Mouse (Mus musculus): ENCODE measurements around the gene Heatr9. TPM values are rescaled to one million over a fixed set of nuclear protein-coding genes. Genes with fewer than 3 reads are reported as not detected.
"Not testable (repeated sequence)": the region's sequence is repeated elsewhere in the genome, so short reads cannot be mapped to it uniquely, and the experiment has no call there.

Gene Heatr9
- polyA plus RNA-seq, 1 experiment, result not detected

DNA sequence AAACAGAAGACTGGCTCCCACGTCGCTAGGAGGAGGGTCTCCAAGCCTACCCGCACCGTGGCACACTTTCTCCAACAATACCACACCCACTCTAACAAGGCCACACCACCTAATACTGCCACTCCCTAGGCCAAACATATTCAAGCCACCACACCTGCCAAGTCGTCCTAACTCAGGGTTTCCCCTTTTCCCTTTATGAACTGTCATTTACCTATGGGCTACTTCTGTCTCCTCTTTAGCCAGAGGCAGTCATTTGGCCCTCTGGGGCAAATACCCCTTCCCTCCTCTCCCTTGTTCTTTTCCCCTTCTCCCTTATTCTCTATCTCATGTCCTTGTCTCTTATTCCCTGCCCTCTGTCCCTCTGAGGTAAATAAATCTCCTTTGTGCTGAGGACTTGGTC is 29.7 kb upstream of the Heatr9 start:
- TF ChIP-seq CEBPB (IDR thresholded peaks at IDR 0.05; ENCODE audit: low read depth) (no peak), MYOD1 (IDR thresholded peaks at IDR 0.05; ENCODE audit: control insufficient read depth, insufficient read length, low read depth) (no peak), MAX (IDR thresholded peaks at IDR 0.05) (no peak)

GRCm38 (mm10) chr11:83551037-83551436 is 29.1 kb upstream of the Heatr9 start:
- H3K79me3 ChIP-seq (ENCODE audit: low read depth); H3K4me3 ChIP-seq (ENCODE audit: insufficient read depth, poor library complexity, severe bottlenecking); H3K79me2 ChIP-seq (ENCODE audit: control insufficient read depth, insufficient read depth); H3ac ChIP-seq (ENCODE audit: control insufficient read depth, insufficient read length, low read depth); H3K27me3 ChIP-seq (ENCODE audit: control insufficient read depth, insufficient read depth, insufficient read length); H3K36me3 ChIP-seq (ENCODE audit: control insufficient read depth, insufficient read depth): not testable (repeated sequence)

More for the DNA sequence above, 29.7 kb upstream of the Heatr9 start:
- no peak overlapping the region for H3ac ChIP-seq (ENCODE audit: control insufficient read depth, insufficient read length, low read depth)
- H3K27me3 ChIP-seq (ENCODE audit: control insufficient read depth, insufficient read depth, insufficient read length), result no peaks in the 10 kb centered on the region
- H3K79me2 ChIP-seq (ENCODE audit: control insufficient read depth, insufficient read depth), result no peaks in the 10 kb centered on the region
- no peak overlapping the region for H3K4me3 ChIP-seq (ENCODE audit: insufficient read depth, poor library complexity, severe bottlenecking)
- no peaks in the 10 kb centered on the region for H3K79me3 ChIP-seq (ENCODE audit: low read depth)
- H3K36me3 ChIP-seq (ENCODE audit: control insufficient read depth, insufficient read depth), result no peaks in the 10 kb centered on the region

DNA sequence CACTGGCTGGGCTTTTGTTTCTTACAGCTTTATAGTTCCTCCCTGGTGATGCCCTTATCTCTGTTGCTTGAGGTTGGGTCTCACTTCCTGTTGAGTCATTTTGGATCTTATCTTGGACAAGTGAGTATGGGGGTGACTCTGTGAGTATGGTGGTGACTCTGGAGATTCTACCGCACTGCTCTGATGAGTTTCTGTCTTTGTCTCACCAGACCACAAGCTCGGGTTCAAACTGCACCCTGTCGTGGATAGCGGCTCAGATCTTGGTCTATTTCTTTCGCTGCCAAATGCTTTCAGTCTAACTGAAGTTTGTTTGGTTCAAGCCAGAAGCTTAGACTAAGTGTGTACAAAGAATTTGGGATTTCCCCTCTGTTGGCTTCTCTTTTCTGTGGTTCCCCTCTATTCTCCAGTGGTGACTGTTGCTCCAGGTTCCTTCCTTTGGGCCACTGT is 28.2 kb upstream of the Heatr9 start:
- Histone ChIP-seq H3K27me3 (ENCODE audit: control insufficient read depth, insufficient read depth, insufficient read length) (no peaks in the 10 kb centered on the region), H3K36me3 (ENCODE audit: control insufficient read depth, insufficient read depth) (no peaks in the 10 kb centered on the region), H3K79me2 (ENCODE audit: control insufficient read depth, insufficient read depth) (no peaks in the 10 kb centered on the region), H3K4me3 (ENCODE audit: insufficient read depth, poor library complexity, severe bottlenecking) (no peak overlapping the region), H3ac (ENCODE audit: control insufficient read depth, insufficient read length, low read depth) (no peak overlapping the region), H3K79me3 (ENCODE audit: low read depth) (no peaks in the 10 kb centered on the region)
- TF ChIP-seq FOSL1 (IDR thresholded peaks at IDR 0.05; ENCODE audit: insufficient read depth, low read length, poor library complexity, severe bottlenecking), result no peak
- no peak for TF ChIP-seq MAX (IDR thresholded peaks at IDR 0.05)
- TF ChIP-seq CEBPB (IDR thresholded peaks at IDR 0.05; ENCODE audit: low read depth), result no peak
- no peak for TF ChIP-seq CTCF (IDR thresholded peaks at IDR 0.05; ENCODE audit: control insufficient read depth, insufficient read depth, insufficient read length)
- TF ChIP-seq MYOG (IDR thresholded peaks at IDR 0.05; ENCODE audit: control insufficient read depth, extremely low read depth, insufficient read length), result no peak
- TF ChIP-seq MYOD1 (IDR thresholded peaks at IDR 0.05; ENCODE audit: control insufficient read depth, insufficient read length, low read depth), result no peak
- TF ChIP-seq USF1 (IDR thresholded peaks at IDR 0.05; ENCODE audit: low read depth), result no peak

DNA sequence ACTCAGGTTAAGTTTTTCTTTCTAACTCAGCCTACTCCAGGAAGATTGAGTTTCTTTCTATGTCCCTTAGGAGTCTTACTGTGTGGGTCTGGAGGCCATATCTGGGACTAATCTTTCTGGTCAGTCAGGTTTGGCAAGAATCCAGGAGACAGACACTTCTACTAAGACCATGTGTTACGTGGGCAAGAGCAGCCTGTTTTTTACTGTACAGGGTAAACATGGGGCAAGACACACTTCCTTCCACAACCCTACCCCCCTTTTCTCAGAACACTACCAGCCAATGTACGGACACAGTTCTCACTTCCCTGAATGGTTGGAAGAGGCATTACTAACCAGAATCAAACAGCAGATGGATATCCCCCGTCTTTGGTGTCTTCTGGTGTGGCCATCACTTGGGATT is 22.2 kb upstream of the Heatr9 start:
- no peaks in the 10 kb centered on the region for H3K79me2 ChIP-seq (ENCODE audit: control insufficient read depth, insufficient read depth)
- H3K79me3 ChIP-seq (ENCODE audit: low read depth), result no peaks in the 10 kb centered on the region
- no peaks in the 10 kb centered on the region for H3K27me3 ChIP-seq (ENCODE audit: control insufficient read depth, insufficient read depth, insufficient read length)
- TF ChIP-seq USF1 (IDR thresholded peaks at IDR 0.05; ENCODE audit: low read depth) (no peak), MYOD1 (IDR thresholded peaks at IDR 0.05; ENCODE audit: control insufficient read depth, insufficient read length, low read depth) (no peak), FOSL1 (IDR thresholded peaks at IDR 0.05; ENCODE audit: insufficient read depth, low read length, poor library complexity, severe bottlenecking) (no peak), MAX (IDR thresholded peaks at IDR 0.05) (no peak), MYOG (IDR thresholded peaks at IDR 0.05; ENCODE audit: control insufficient read depth, extremely low read depth, insufficient read length) (no peak), CTCF (IDR thresholded peaks at IDR 0.05; ENCODE audit: control insufficient read depth, insufficient read depth, insufficient read length) (no peak), CEBPB (IDR thresholded peaks at IDR 0.05; ENCODE audit: low read depth) (no peak)
- H3K4me3 ChIP-seq (ENCODE audit: insufficient read depth, poor library complexity, severe bottlenecking), result no peak overlapping the region
- H3K36me3 ChIP-seq (ENCODE audit: control insufficient read depth, insufficient read depth), result no peaks in the 10 kb centered on the region
- H3ac ChIP-seq (ENCODE audit: control insufficient read depth, insufficient read length, low read depth), result no peak overlapping the region

DNA sequence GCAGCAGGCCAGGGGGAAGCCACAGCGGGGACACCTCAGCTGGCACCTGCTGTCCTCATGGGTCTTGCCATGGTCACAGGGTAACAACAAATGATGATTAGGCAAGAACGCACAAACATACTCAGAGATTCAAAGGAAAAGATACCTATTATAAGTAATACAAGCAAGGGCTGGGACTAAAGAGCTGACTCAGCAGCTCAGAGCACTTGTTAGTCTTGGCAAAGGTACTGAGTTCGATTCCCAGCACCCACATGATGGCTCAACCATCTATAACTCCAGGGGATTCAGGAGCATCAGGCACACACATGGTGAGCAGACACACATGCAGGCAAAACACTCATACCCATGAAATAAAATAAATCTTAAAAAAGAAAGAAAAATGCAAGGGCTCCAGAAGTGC is 19.4 kb upstream of the Heatr9 start:
- TF ChIP-seq USF1 (IDR thresholded peaks at IDR 0.05; ENCODE audit: low read depth) (no peak), FOSL1 (IDR thresholded peaks at IDR 0.05; ENCODE audit: insufficient read depth, low read length, poor library complexity, severe bottlenecking) (no peak), MAX (IDR thresholded peaks at IDR 0.05) (no peak), MYOD1 (IDR thresholded peaks at IDR 0.05; ENCODE audit: control insufficient read depth, insufficient read length, low read depth) (no peak), CEBPB (IDR thresholded peaks at IDR 0.05; ENCODE audit: low read depth) (no peak), MYOG (IDR thresholded peaks at IDR 0.05; ENCODE audit: control insufficient read depth, extremely low read depth, insufficient read length) (no peak), CTCF (IDR thresholded peaks at IDR 0.05; ENCODE audit: control insufficient read depth, insufficient read depth, insufficient read length) (no peak)
- no peaks in the 10 kb centered on the region for H3K79me3 ChIP-seq (ENCODE audit: low read depth)
- H3K79me2 ChIP-seq (ENCODE audit: control insufficient read depth, insufficient read depth), result no peaks in the 10 kb centered on the region
- H3K4me3 ChIP-seq (ENCODE audit: insufficient read depth, poor library complexity, severe bottlenecking), result no peak overlapping the region
- H3K27me3 ChIP-seq (ENCODE audit: control insufficient read depth, insufficient read depth, insufficient read length), result no peaks in the 10 kb centered on the region
- H3K36me3 ChIP-seq (ENCODE audit: control insufficient read depth, insufficient read depth), result no peaks in the 10 kb centered on the region
- H3ac ChIP-seq (ENCODE audit: control insufficient read depth, insufficient read length, low read depth), result no peak overlapping the region

- Histone ChIP-seq H3K4me3 (ENCODE audit: insufficient read depth, poor library complexity, severe bottlenecking) (no peak overlapping the region), H3K27me3 (ENCODE audit: control insufficient read depth, insufficient read depth, insufficient read length) (no peaks in the 10 kb centered on the region), H3K79me3 (ENCODE audit: low read depth) (no peaks in the 10 kb centered on the region), H3ac (ENCODE audit: control insufficient read depth, insufficient read length, low read depth) (no peak overlapping the region), H3K79me2 (ENCODE audit: control insufficient read depth, insufficient read depth) (no peaks in the 10 kb centered on the region), H3K36me3 (ENCODE audit: control insufficient read depth, insufficient read depth) (no peaks in the 10 kb centered on the region)
- TF ChIP-seq CTCF (IDR thresholded peaks at IDR 0.05; ENCODE audit: control insufficient read depth, insufficient read depth, insufficient read length) (no peak), CEBPB (IDR thresholded peaks at IDR 0.05; ENCODE audit: low read depth) (no peak), FOSL1 (IDR thresholded peaks at IDR 0.05; ENCODE audit: insufficient read depth, low read length, poor library complexity, severe bottlenecking) (no peak), MYOG (IDR thresholded peaks at IDR 0.05; ENCODE audit: control insufficient read depth, extremely low read depth, insufficient read length) (no peak), MAX (IDR thresholded peaks at IDR 0.05) (no peak), USF1 (IDR thresholded peaks at IDR 0.05; ENCODE audit: low read depth) (no peak), MYOD1 (IDR thresholded peaks at IDR 0.05; ENCODE audit: control insufficient read depth, insufficient read length, low read depth) (no peak)
Measured at GRCm38 (mm10) chr11:83540931-83541330, 19.0 kb upstream of the Heatr9 start.

All from C2C12 (cell line).